Mouse (Mus musculus) C2C12 (cell line): ENCODE results near the gene Ehd4. TPM values are rescaled to one million over a fixed set of nuclear protein-coding genes. Genes with fewer than 3 reads are reported as not detected.

Experiments
- H3K27me3 ChIP-seq: one replicate; pipeline ENCODE4 v1.6.1; 2011; ENCODE audit not compliant: control insufficient read depth, insufficient read depth, insufficient read length
- H3K36me3 ChIP-seq: one replicate; pipeline ENCODE4 v1.6.1; 2011; ENCODE audit not compliant: control insufficient read depth, insufficient read depth
- H3K4me3 ChIP-seq: one replicate; pipeline ENCODE4 v1.5.1; 2011; ENCODE audit warnings: mild to moderate bottlenecking, control low read depth; ENCODE audit not compliant: poor library complexity, insufficient read depth, severe bottlenecking
- H3K79me2 ChIP-seq: one replicate; pipeline ENCODE4 v1.6.1; 2011; ENCODE audit not compliant: control insufficient read depth, insufficient read depth
- H3K79me3 ChIP-seq: one replicate; pipeline ENCODE4 v1.6.1; 2011; ENCODE audit warnings: low read depth, control low read depth
- H3ac ChIP-seq: one replicate; pipeline ENCODE3; 2011; ENCODE audit warnings: low read depth; ENCODE audit not compliant: control insufficient read depth, insufficient read length
- CEBPB ChIP-seq: IDR thresholded peaks from one replicate; pipeline ENCODE4 v1.6.1; 2011; ENCODE audit warnings: low read depth, mild to moderate bottlenecking, control low read depth, moderate library complexity
- CTCF ChIP-seq: IDR thresholded peaks from one replicate; pipeline ENCODE4 v1.5.1; 2011; ENCODE audit not compliant: control insufficient read depth, insufficient read depth, insufficient read length
- FOSL1 ChIP-seq: IDR thresholded peaks from one replicate; pipeline ENCODE4 v1.8.0; 2011; ENCODE audit warnings: mild to moderate bottlenecking, low read length; ENCODE audit not compliant: poor library complexity, insufficient read depth, severe bottlenecking
- MAX ChIP-seq: IDR thresholded peaks from one replicate; pipeline ENCODE4 v1.6.1; 2011; ENCODE audit warnings: mild to moderate bottlenecking, control low read depth
- MYOD1 ChIP-seq: IDR thresholded peaks from one replicate; pipeline ENCODE4 v1.6.1; 2011; ENCODE audit warnings: low read depth; ENCODE audit not compliant: control insufficient read depth, insufficient read length
- MYOG ChIP-seq: IDR thresholded peaks from one replicate; pipeline ENCODE4 v1.6.1; 2011; ENCODE audit not compliant: control insufficient read depth, insufficient read length; ENCODE audit errors: extremely low read depth
- USF1 ChIP-seq: IDR thresholded peaks from one replicate; pipeline ENCODE4 v1.6.1; 2011; ENCODE audit warnings: low read depth, mild to moderate bottlenecking, control low read depth, moderate library complexity
- polyA plus RNA-seq: library from polyadenylated mRNA; unstranded; fragments of >200 nt; fragmentation: generic; extraction: Trizol; gene quantifications from one replicate; pipeline ENCODE4 v1.2.1, GENCODE M21; 2012; ENCODE audit warnings: missing spikeins

Ehd4 gene
- polyA plus RNA-seq, 1 experiment, result 60.1 TPM

GRCm38 (mm10) chr2:120046486-120047310 lies 107.7 kb downstream of the Ehd4 start:
- no peak for TF ChIP-seq CEBPB
- TF ChIP-seq MYOG, result no peak

GRCm38 (mm10) chr2:120044676-120045075 lies 109.7 kb downstream of the Ehd4 start:
- Histone ChIP-seq H3K36me3 (no peaks in the 10 kb centered on the region), H3ac (no peak overlapping the region)
- TF ChIP-seq FOSL1 (no peak), CEBPB (no peak), MAX (no peak), MYOD1 (no peak), USF1 (no peak), MYOG (no peak), CTCF (no peak)

More at GRCm38 (mm10) chr2:120046486-120047310, 107.7 kb downstream of the Ehd4 start:
- H3K27me3 ChIP-seq, result peaks cover 18% of the 10 kb centered on the region
- H3K79me2 ChIP-seq, result no peaks in the 10 kb centered on the region
- H3K36me3 ChIP-seq, result no peaks in the 10 kb centered on the region
- no peaks in the 10 kb centered on the region for H3K79me3 ChIP-seq
- H3ac ChIP-seq, result no peak overlapping the region
- no peak overlapping the region for H3K4me3 ChIP-seq

DNA sequence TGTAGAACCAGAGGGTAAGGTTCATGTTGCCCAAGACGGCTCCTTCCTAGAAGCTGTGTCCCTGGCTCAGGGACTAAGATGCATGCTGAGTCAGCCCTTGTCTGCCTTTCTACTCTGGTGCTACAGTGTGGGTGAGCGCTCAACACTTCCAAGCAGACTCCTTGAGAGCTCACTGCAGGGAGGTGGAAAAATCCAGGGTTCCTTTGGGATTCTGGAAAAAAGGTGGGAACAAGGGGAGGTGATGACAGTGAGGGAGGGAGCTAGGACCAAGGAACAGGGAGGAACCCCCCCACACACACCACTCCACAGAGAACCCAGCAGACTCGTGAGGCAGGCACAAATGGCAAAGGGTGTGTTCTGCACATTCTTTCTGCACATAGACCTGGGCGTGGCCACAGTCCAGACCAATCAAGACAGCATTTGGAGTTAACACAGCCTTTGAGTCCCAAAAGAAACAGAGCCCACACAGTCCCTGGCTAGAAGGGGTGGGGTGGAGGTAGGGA lies 110.3 kb downstream of the Ehd4 start:
- Histone ChIP-seq H3K79me3 (no peaks in the 10 kb centered on the region), H3K27me3 (peaks cover 9% of the 10 kb centered on the region), H3ac (no peak overlapping the region), H3K79me2 (no peaks in the 10 kb centered on the region), H3K4me3 (no peak overlapping the region), H3K36me3 (no peaks in the 10 kb centered on the region)
- TF ChIP-seq MAX (no peak), USF1 (no peak), CTCF (no peak), MYOG (no peak), FOSL1 (no peak), MYOD1 (no peak), CEBPB (no peak)

More at GRCm38 (mm10) chr2:120044676-120045075, 109.7 kb downstream of the Ehd4 start:
- H3K79me3 ChIP-seq, result no peaks in the 10 kb centered on the region
- H3K4me3 ChIP-seq, result no peak overlapping the region
- H3K27me3 ChIP-seq, result peaks cover 9% of the 10 kb centered on the region
- no peaks in the 10 kb centered on the region for H3K79me2 ChIP-seq

DNA sequence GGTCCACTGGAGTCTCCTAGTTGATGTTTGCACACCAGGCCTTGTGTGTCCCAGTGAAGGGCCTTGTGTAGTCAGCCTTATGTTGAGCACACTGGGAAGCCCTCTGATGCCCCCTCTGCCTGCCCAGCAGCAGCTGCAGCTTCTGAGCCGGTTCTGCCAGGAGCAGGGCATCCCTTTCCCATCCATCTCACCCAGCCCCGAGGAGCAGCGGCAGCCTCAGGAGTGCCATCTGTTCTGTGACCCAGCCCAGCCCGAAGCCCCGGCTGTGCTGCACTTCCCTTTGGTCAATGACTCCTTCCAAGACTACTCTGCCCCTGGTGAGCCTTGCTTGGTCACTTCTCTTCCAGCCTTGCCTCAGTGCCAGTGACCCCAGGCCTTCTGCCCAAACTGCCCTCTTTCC lies 113.4 kb downstream of the Ehd4 start:
- Histone ChIP-seq H3K27me3 (no peaks in the 10 kb centered on the region), H3K79me2 (no peaks in the 10 kb centered on the region), H3K79me3 (no peaks in the 10 kb centered on the region), H3ac (no peak overlapping the region), H3K36me3 (no peaks in the 10 kb centered on the region), H3K4me3 (no peak overlapping the region)
- TF ChIP-seq USF1, result no peak
- no peak for TF ChIP-seq MYOD1
- TF ChIP-seq CEBPB, result no peak
- TF ChIP-seq FOSL1, result no peak
- no peak for TF ChIP-seq MAX
- no peak for TF ChIP-seq CTCF
- TF ChIP-seq MYOG, result no peak

Other genes with a start within 250 kb of the Ehd4 start
- gene Mapkbp1, start 181.9 kb downstream of the Ehd4 start, polyA plus RNA-seq, result 5.4 TPM
- 8.1 TPM for gene Jmjd7, start 127.1 kb downstream of the Ehd4 start, polyA plus RNA-seq
- 0.73 TPM for gene Gm28042, start 127.1 kb downstream of the Ehd4 start, polyA plus RNA-seq
- 0.56 TPM for gene Pla2g4b, start 121.2 kb downstream of the Ehd4 start, polyA plus RNA-seq
- gene Pla2g4e, start 90.7 kb upstream of the Ehd4 start, polyA plus RNA-seq, result not detected
- gene Pla2g4d, start 134.6 kb upstream of the Ehd4 start, polyA plus RNA-seq, result not detected
- gene Pla2g4f, start 159.6 kb upstream of the Ehd4 start, polyA plus RNA-seq, result not detected
- 12.3 TPM for gene Vps39, start 198.5 kb upstream of the Ehd4 start, polyA plus RNA-seq
- gene Ganc, start 249.3 kb upstream of the Ehd4 start, polyA plus RNA-seq, result 2.3 TPM
- gene Tmem87a, start 249.5 kb upstream of the Ehd4 start, polyA plus RNA-seq, result 9.8 TPM